Mouse (Mus musculus): ENCODE results near the gene Rnf20. TPM values are rescaled to one million over a fixed set of nuclear protein-coding genes. Genes with fewer than 3 reads are reported as not detected.

Gene Rnf20
- polyA plus RNA-seq (2015; fragmentation: Nextera tagmentation; extraction: Ambion mirVana), result 38.1 and 41.2 TPM in 2 replicates

DNA sequence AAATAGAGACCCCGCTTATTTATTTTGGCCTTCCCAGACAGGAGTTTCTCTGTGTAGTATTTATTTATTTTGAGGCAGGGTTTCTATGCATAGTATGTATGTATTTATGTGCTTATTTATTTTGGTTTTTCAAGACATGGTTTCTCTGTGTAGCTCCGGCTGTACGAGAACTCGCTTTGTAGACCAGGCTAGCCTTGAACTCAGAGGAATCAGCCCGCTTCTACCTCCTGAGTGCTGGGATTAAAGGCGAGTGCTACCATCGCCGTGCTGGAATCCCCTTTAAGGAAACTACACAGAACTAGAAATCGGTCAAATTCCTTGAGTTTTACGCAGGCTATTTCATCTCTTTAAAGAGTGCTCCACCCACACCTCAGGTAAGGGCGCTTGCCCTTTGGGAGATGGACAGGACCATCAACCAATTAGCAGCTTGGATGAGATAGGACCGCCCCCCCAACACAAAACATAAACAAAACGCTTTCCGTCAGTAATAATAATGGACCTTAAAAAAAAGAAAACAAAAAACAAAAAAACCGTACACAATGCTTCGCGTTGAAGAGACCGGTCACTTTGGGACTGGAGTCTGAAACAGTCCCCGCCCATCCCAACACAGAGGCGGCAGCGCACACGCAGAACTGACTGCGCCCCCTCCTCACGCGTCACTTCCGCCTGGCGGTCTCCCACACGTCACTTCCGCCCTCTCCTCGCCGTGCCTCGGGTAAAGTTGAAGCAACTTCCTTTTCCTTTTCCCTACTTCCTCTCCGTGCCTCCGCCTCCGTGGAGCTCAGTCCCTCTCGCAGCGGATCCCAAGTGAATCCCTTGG lies at the start of gene Rnf20:
Gene Rnf20 (plus strand): TSS at position 688 of the 820 bp plus-strand sequence.
- H3K9ac ChIP-seq (ENCODE audit: low read length), result peak within 1 kb of the TSS; percentile 97
- no peaks in the 10 kb centered on the region for H3K27me3 ChIP-seq (ENCODE audit: control insufficient read depth, insufficient read depth, low read depth, low read length)
- H3K27ac ChIP-seq (ENCODE audit: low read length), result peak within 1 kb of the TSS; percentile 93
- peak within 1 kb of the TSS; percentile 94 for H3K4me3 ChIP-seq (ENCODE audit: low read length)
- peaks cover 14% of the 10 kb centered on the region for H3K36me3 ChIP-seq (ENCODE audit: control insufficient read depth, insufficient read depth, low read length)
- H3K9me3 ChIP-seq (ENCODE audit: control insufficient read depth, low read length), result no peaks in the 10 kb centered on the region
- H3K4me2 ChIP-seq (ENCODE audit: low read depth, low read length), result peak within 1 kb of the TSS; percentile 67
- peak; percentile 98 for ATAC-seq (ENCODE audit: low read depth)
- H3K4me1 ChIP-seq (replicated peaks; ENCODE audit: control insufficient read depth, insufficient read depth, low read length), result peaks cover 6% of the 10 kb centered on the region; the same call in 1 of the 2 replicates
- 3% methylated on average over 37 of the region's 37 CpGs for WGBS

DNA sequence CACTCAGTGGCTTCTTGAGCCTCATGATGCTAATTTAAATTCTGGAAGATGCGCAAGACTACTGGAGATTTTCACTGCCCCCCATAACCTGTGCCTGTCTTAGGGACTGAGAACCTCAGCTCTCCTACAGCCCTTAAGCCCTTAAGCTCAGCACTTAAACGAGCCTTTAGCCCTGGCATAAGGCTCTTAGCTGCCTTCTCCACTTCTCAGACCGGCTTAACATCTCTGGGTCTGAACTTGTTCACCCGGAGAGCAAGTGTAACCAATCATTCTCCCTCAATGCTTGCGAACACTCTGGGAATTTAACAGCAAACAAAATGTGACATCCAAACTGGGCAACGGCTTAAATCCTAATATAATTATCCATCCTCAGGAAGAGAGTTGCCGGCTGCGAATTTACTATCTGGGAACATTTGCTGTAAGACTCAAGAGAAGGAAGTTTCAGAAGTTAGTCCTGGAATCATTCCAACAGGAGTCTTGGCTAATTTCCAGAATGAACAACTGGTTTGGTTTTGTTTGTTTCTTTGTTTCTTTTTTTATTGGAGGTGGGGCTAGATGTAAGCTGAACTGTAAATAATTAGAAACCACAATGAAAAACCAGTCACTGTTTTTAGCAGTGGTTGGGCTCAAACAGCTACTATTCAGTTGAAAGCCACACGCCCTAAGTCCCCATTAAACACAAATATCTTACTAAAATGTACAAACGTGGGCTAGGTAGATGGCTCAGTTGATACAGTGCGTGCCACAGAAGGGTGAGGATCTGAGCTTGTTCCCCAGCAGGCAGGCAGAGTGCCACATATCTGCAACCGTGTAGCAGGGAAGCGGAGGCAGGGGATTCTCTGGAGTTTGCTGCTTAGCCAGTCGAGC lies 47.6 kb upstream of the Rnf20 start:
- ATAC-seq (ENCODE audit: low read depth), result peak; percentile 65
- Histone ChIP-seq H3K9ac (ENCODE audit: low read length) (peak overlapping the region; percentile 20; the same call in 1 of the 2 replicates), H3K27me3 (ENCODE audit: control insufficient read depth, insufficient read depth, low read depth, low read length) (no peaks in the 10 kb centered on the region), H3K27ac (ENCODE audit: low read length) (peak overlapping the region; percentile 74), H3K4me3 (ENCODE audit: low read length) (no peak overlapping the region), H3K36me3 (ENCODE audit: control insufficient read depth, insufficient read depth, low read length) (no peaks in the 10 kb centered on the region), H3K9me3 (ENCODE audit: control insufficient read depth, low read length) (no peaks in the 10 kb centered on the region), H3K4me1 (replicated peaks; ENCODE audit: control insufficient read depth, insufficient read depth, low read length) (peaks cover 16% of the 10 kb centered on the region), H3K4me2 (ENCODE audit: low read depth, low read length) (peak overlapping the region; percentile 40)
- 22% methylated on average over 14 of the region's 14 CpGs for WGBS

DNA sequence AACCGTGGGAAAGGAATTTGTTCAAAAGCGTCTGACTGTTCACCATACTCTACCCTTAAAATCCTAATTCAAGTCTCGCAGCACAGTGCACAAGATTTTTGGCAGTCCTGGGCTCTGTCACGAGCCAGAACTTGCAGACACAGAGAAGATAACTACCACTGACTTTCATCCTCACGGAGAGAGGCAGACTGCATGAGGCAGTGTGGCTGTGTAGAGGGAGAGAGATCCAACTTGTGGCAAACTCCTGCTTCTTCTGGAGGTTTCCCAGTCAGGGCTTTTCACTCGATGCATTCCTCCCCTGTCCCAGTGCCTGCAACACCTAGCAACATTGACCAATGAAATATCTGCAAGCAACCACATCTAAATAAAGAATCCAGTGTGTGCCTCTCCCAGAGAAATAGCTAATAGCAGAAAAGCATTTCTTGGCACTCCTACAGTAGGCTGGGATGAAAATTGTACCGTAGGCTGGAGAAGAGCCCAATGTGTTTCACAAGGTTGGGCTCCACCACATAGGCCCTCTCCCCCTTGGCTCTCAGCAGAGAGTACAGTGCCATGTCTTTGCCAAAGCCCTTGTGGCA lies 46.2 kb upstream of the Rnf20 start:
- Histone ChIP-seq H3K27me3 (ENCODE audit: control insufficient read depth, insufficient read depth, low read depth, low read length) (no peaks in the 10 kb centered on the region), H3K27ac (ENCODE audit: low read length) (peak overlapping the region; percentile 74), H3K9ac (ENCODE audit: low read length) (no peak overlapping the region), H3K9me3 (ENCODE audit: control insufficient read depth, low read length) (no peaks in the 10 kb centered on the region), H3K4me1 (replicated peaks; ENCODE audit: control insufficient read depth, insufficient read depth, low read length) (peaks cover 16% of the 10 kb centered on the region), H3K4me3 (ENCODE audit: low read length) (no peak overlapping the region), H3K36me3 (ENCODE audit: control insufficient read depth, insufficient read depth, low read length) (no peaks in the 10 kb centered on the region), H3K4me2 (ENCODE audit: low read depth, low read length) (no peak overlapping the region)
- 58% methylated on average over 7 of the region's 7 CpGs for WGBS
- ATAC-seq (ENCODE audit: low read depth), result peak; percentile 69

DNA sequence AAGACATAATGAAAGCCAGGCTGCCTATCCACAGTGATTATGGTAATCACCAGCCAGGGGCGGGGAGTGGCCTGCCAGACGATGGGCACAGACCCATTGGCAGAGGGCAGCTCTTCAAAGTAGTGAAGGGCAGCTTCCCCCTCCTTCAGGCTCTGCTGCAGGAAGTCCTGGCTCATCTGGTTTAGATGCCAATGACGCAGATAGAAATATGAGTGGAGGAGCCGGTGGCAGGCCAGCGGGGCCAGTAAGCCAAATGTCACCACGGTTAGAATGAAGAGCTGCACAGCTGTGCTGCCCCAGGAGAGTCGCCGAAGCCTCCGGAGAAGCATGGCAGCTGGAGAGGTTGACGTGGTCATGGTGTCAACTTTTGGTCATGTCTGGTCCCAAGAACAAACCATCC lies 45.0 kb upstream of the Rnf20 start:
- Histone ChIP-seq H3K4me3 (ENCODE audit: low read length) (no peak overlapping the region), H3K4me1 (replicated peaks; ENCODE audit: control insufficient read depth, insufficient read depth, low read length) (peaks cover 16% of the 10 kb centered on the region), H3K9ac (ENCODE audit: low read length) (no peak overlapping the region), H3K27me3 (ENCODE audit: control insufficient read depth, insufficient read depth, low read depth, low read length) (no peaks in the 10 kb centered on the region), H3K4me2 (ENCODE audit: low read depth, low read length) (no peak overlapping the region), H3K27ac (ENCODE audit: low read length) (no peak overlapping the region), H3K9me3 (ENCODE audit: control insufficient read depth, low read length) (no peaks in the 10 kb centered on the region), H3K36me3 (ENCODE audit: control insufficient read depth, insufficient read depth, low read length) (no peaks in the 10 kb centered on the region)
- ATAC-seq (ENCODE audit: low read depth), result no peak
- WGBS, result 85% methylated on average over 10 of the region's 10 CpGs

DNA sequence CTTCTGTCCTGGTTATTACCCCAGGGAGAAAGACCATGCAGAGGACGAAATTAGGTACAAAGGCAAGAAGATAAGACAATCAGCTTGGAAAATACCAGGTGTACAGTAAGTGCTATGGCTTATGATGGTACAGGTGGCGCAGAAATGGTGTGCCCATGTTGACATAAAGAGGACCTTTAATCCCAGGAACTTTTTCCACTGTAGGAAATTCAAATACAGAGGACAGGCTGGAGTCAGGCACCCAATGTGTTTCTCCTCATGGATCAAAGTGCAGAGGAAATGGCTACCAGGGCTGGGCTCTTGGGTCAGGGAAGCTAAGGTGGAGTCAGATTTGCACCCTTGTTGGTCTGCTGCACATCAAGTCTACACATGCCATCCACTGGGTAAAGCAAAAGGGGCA lies 41.7 kb upstream of the Rnf20 start:
- WGBS, result 71% methylated on average over 2 of the region's 2 CpGs
- Histone ChIP-seq H3K36me3 (ENCODE audit: control insufficient read depth, insufficient read depth, low read length) (no peaks in the 10 kb centered on the region), H3K9ac (ENCODE audit: low read length) (no peak overlapping the region)

DNA sequence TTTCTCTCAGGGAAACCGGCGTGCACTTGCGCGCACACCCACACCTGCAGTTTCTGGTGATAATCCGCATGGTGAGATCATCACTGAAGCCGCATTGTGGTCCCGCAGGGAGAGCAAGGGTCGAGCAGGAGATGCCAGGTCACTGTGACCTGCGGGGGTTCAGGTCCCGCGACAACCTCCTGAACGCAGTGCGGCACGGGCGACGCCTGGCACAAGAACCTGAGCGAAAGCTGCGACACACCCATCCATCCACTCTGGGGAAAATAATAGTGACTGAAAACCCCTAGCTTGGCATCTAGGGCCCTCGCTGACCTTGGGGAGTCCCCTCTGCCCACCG lies 35.0 kb upstream of the Rnf20 start:
- H3K9me3 ChIP-seq (ENCODE audit: control insufficient read depth, low read length), result no peaks in the 10 kb centered on the region
- no peaks in the 10 kb centered on the region for H3K27me3 ChIP-seq (ENCODE audit: control insufficient read depth, insufficient read depth, low read depth, low read length)
- WGBS, result 2% methylated on average over 20 of the region's 20 CpGs
- H3K4me3 ChIP-seq (ENCODE audit: low read length), result peak overlapping the region; percentile 81
- H3K9ac ChIP-seq (ENCODE audit: low read length), result peak overlapping the region; percentile 85
- no peak for ATAC-seq (ENCODE audit: low read depth)
- peak overlapping the region; percentile 90 for H3K4me2 ChIP-seq (ENCODE audit: low read depth, low read length)
- no peaks in the 10 kb centered on the region; the same call in 1 of the 2 replicates for H3K4me1 ChIP-seq (replicated peaks; ENCODE audit: control insufficient read depth, insufficient read depth, low read length)
- no peaks in the 10 kb centered on the region for H3K36me3 ChIP-seq (ENCODE audit: control insufficient read depth, insufficient read depth, low read length)
- H3K27ac ChIP-seq (ENCODE audit: low read length), result peak overlapping the region; percentile 87

More for the DNA sequence above, 41.7 kb upstream of the Rnf20 start:
- Histone ChIP-seq H3K4me3 (ENCODE audit: low read length) (no peak overlapping the region), H3K27me3 (ENCODE audit: control insufficient read depth, insufficient read depth, low read depth, low read length) (no peaks in the 10 kb centered on the region), H3K27ac (ENCODE audit: low read length) (no peak overlapping the region), H3K4me2 (ENCODE audit: low read depth, low read length) (no peak overlapping the region), H3K4me1 (replicated peaks; ENCODE audit: control insufficient read depth, insufficient read depth, low read length) (0 out of 2 replicates have a peak, but pooled peaks cover 2% of the 10 kb centered on the region), H3K9me3 (ENCODE audit: control insufficient read depth, low read length) (no peaks in the 10 kb centered on the region)
- no peak for ATAC-seq (ENCODE audit: low read depth)

DNA sequence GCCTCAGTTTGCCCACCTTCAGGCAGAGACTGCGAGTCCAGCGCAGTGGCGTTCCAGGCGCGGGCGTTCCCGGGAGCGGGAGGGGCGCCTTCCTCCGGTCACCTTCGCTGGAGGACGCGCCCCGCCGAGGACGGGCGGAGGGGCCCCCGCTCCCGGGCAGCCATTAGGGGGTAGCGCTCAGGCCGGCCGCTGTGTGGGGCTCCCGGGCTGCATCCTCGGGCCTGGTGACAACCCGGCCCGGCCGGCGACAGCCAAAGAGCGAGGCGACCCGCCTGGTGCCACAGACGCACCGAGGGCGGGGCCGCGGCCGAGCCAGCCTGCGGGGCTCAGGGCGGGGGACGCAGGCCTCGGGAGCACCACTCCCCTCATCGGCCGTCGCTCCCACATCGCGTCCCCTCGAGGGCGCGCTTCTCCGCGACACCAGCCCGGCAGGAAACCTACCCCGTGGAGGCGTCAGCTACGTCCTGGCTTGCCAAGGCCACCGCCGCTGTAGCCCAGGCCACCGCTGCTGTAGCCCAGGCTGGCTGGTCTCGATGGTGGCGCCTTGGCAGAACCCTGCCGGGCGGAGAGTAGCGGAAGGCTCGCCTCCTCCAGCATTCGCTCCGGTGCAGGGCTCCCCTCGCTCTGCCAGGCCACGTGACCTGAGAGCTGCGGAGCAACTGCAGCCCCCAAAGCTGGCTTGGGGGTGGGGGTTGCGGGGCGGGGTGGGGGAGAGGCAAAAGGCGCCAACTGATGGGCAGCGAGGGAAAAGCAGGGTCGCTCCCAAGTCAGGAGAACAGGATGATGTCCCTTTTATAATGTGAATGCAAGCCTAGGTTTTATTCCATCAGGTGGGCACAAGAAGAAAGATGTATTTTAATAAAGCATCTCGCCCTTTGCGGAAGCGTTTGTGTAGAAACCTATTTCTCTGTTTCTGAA lies 34.4 kb upstream of the Rnf20 start, which contains the start of gene Tmem246:
Gene Tmem246 (minus strand): TSS at position 694 of the 918 bp plus-strand sequence.
- no peaks in the 10 kb centered on the region for H3K36me3 ChIP-seq (ENCODE audit: control insufficient read depth, insufficient read depth, low read length)
- H3K4me3 ChIP-seq (ENCODE audit: low read length), result peak within 1 kb of the TSS; percentile 81
- H3K27ac ChIP-seq (ENCODE audit: low read length), result peak within 1 kb of the TSS; percentile 87
- H3K27me3 ChIP-seq (ENCODE audit: control insufficient read depth, insufficient read depth, low read depth, low read length), result no peaks in the 10 kb centered on the region
- no peaks in the 10 kb centered on the region; the same call in 1 of the 2 replicates for H3K4me1 ChIP-seq (replicated peaks; ENCODE audit: control insufficient read depth, insufficient read depth, low read length)
- no peaks in the 10 kb centered on the region for H3K9me3 ChIP-seq (ENCODE audit: control insufficient read depth, low read length)
- peak within 1 kb of the TSS; percentile 90 for H3K4me2 ChIP-seq (ENCODE audit: low read depth, low read length)
- H3K9ac ChIP-seq (ENCODE audit: low read length), result peak within 1 kb of the TSS; percentile 85
- peak; percentile 95 for ATAC-seq (ENCODE audit: low read depth)
- WGBS, result under 1% methylated on average over 51 of the region's 77 CpGs

DNA sequence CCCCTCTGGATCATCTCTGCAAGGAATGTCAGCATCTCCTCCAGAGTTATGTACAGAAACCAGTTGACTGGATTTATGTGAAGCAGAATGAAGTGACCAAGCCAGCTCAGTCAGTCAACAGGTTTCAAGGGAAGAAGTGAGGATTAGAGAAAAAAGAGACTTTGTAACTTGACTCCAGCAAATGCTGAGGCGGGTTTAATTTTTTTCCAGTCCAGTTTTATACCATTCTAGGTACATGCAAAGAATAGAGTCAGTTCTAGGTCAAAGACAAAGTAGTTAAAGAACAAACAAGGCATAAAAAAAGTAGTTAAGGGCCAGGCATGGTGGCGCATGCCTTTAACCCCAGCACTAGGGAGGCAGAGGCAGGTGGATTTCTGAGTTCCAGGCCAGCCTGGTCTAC lies 28.6 kb upstream of the Rnf20 start:
- H3K9me3 ChIP-seq (ENCODE audit: control insufficient read depth, low read length), result no peaks in the 10 kb centered on the region
- no peak for ATAC-seq (ENCODE audit: low read depth)
- no peak overlapping the region for H3K27ac ChIP-seq (ENCODE audit: low read length)
- WGBS, result 73% methylated on average over 2 of the region's 2 CpGs
- no peaks in the 10 kb centered on the region for H3K36me3 ChIP-seq (ENCODE audit: control insufficient read depth, insufficient read depth, low read length)
- H3K9ac ChIP-seq (ENCODE audit: low read length), result no peak overlapping the region
- no peaks in the 10 kb centered on the region for H3K27me3 ChIP-seq (ENCODE audit: control insufficient read depth, insufficient read depth, low read depth, low read length)
- no peak overlapping the region for H3K4me2 ChIP-seq (ENCODE audit: low read depth, low read length)
- H3K4me3 ChIP-seq (ENCODE audit: low read length), result no peak overlapping the region
- H3K4me1 ChIP-seq (replicated peaks; ENCODE audit: control insufficient read depth, insufficient read depth, low read length), result no peaks in the 10 kb centered on the region; the same call in 1 of the 2 replicates
